Comparison of ENCODE assay signal across 9 mouse cellular contexts in the genomic region with DNA sequence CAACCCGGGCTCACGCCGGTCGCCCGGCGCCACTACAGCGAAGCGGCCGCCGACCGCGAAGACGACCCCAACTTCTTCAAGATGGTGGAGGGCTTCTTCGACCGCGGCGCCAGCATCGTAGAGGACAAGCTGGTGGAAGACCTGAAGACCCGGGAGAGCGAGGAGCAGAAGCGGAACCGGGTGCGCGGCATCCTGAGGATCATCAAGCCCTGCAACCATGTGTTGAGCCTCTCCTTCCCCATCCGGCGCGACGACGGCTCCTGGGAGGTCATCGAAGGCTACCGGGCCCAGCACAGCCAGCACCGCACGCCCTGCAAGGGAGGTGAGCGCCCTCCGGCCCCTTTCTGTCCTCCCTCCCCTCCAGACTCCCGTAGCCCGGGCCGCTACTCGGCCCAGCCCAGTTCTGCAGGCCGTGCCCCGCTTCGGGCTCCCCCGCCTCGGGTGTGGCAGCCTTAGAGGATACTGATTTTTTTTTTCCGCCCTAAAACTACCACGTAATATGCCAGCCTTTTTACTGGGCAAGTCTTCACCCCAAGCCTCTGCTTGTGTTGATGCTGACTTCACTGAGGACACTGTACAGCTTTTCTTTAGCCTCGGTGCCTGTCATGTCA. TPM values are rescaled to one million over a fixed set of nuclear protein-coding genes. Genes with fewer than 3 reads are reported as not detected.
DNase-seq lines count a peak whose midpoint lies in the region; ATAC-seq and TF ChIP-seq lines count a peak whose summit lies in the region.
"Had no signal": no experiment of that assay in that cellular context is flagged by ENCODE, and none has a peak within 500 bp of the region (broad histone marks: within the 10 kb centered on the region; RNA-seq: fewer than 3 reads in every experiment).

No protein-coding gene starts in this region.

- H3K27ac ChIP-seq in ES-Bruce4 (ENCODE audit: insufficient read depth, low read length) = peak overlapping the region; percentile 27
- H3K27ac ChIP-seq in brown adipose tissue, adult 24 weeks (replicated peaks; ENCODE audit: low read depth, low read length) = peak overlapping the region; percentile 49
- H3K27ac ChIP-seq in forebrain, embryonic 13.5 days = peak overlapping the region; percentile 92

- intact Hi-C loops in heart, postnatal 10 days (cut with DNase I) = loop anchor here (2.0 to 5.0 kb wide), 3 partner anchors 39 to 191 kb away; a partner anchor contains a TSS

- no peak for TF ChIP-seq EP300 in ES-Bruce4 (IDR thresholded peaks at IDR 0.05; ENCODE audit: insufficient read depth, low read depth, low read length)

- under 1% methylated on average over 39 of the region's 47 CpGs for WGBS in forebrain, embryonic 13.5 days

- H3K4me1 ChIP-seq in ES-Bruce4 (ENCODE audit: control insufficient read depth, insufficient read depth, low read length) = peaks cover 1% of the 10 kb centered on the region
- peaks cover 2% of the 10 kb centered on the region; the same call in 1 of the 2 replicates for H3K4me1 ChIP-seq in brown adipose tissue, adult 24 weeks (ENCODE audit: control insufficient read depth, insufficient read depth, insufficient read length, low read length)
- H3K4me1 ChIP-seq in forebrain, embryonic 13.5 days = peaks cover 32% of the 10 kb centered on the region

- peak overlapping the region; percentile 90 for H3K9ac ChIP-seq in ES-Bruce4 (ENCODE audit: low read depth, poor library complexity, severe bottlenecking)
- H3K9ac ChIP-seq in forebrain, embryonic 13.5 days = peak overlapping the region; percentile 97

- H3K4me3 ChIP-seq in ES-Bruce4 (ENCODE audit: low read depth, low read length) = peak overlapping the region; percentile 78
- peak overlapping the region; percentile 85 for H3K4me3 ChIP-seq in brown adipose tissue, adult 24 weeks (ENCODE audit: insufficient read depth, low read depth, low read length)
- peak overlapping the region; percentile 93 for H3K4me3 ChIP-seq in forebrain, embryonic 13.5 days

- no peaks in the 10 kb centered on the region for H3K9me3 ChIP-seq in ES-Bruce4 (replicated peaks; ENCODE audit: control insufficient read depth, insufficient read depth, low read length, poor library complexity, severe bottlenecking)
- H3K9me3 ChIP-seq in forebrain, embryonic 13.5 days (replicated peaks) = no peaks in the 10 kb centered on the region

- H3K27me3 ChIP-seq in ES-Bruce4 (ENCODE audit: control insufficient read depth, insufficient read depth, low read length, poor library complexity, severe bottlenecking) = no peaks in the 10 kb centered on the region
- H3K27me3 ChIP-seq in forebrain, embryonic 13.5 days = no peaks in the 10 kb centered on the region

- peaks cover 17% of the 10 kb centered on the region for H3K36me3 ChIP-seq in ES-Bruce4 (ENCODE audit: control insufficient read depth, insufficient read depth, low read length, poor library complexity, severe bottlenecking)
- no peaks in the 10 kb centered on the region for H3K36me3 ChIP-seq in forebrain, embryonic 13.5 days (ENCODE audit: poor library complexity, severe bottlenecking)

- DNase-seq in heart, postnatal 10 days = peak; percentile 68 to 70
- DNase-seq in kidney, postnatal 36 days = peak; percentile 54 to 64
- peak; percentile 71 for DNase-seq in lung, postnatal 10 days
- DNase-seq in ovary, adult 18-20 months (ENCODE audit: low spot score) = peak; percentile 37
- peak; percentile 38 to 48 for DNase-seq in thymus, postnatal 10 days (ENCODE audit: low spot score in 2 of 2)

- peak; percentile 28 for ATAC-seq in forebrain, embryonic 13.5 days

- TF ChIP-seq POLR2A in ES-Bruce4 (IDR thresholded peaks at IDR 0.05; ENCODE audit: insufficient read depth, low read length) = no peak

- TF ChIP-seq CTCF in ES-Bruce4 (IDR thresholded peaks at IDR 0.05; ENCODE audit: low read depth, low read length) = no peak

- H3K4me2 ChIP-seq in forebrain, embryonic 13.5 days = peak overlapping the region; percentile 82

RNA-seq across cellular contexts. Expression of a gene that starts 0.6 kb away (rescaled TPM):
- 285 and 305 TPM in 2 replicates for polyA plus RNA-seq in ES-Bruce4 (2011; ENCODE audit: insufficient read depth, insufficient read length, low read depth, missing spikeins)
- 115 and 160 TPM in 2 replicates for polyA plus RNA-seq in brown adipose tissue, adult 24 weeks (2012; ENCODE audit: insufficient read depth, insufficient read length, missing spikeins)
- 68.7 and 73.5 TPM in 2 replicates for polyA plus RNA-seq in forebrain, embryonic 13.5 days (2015; fragmentation: Nextera tagmentation; extraction: Ambion mirVana)
- total RNA-seq in heart, postnatal 10 days (2021) = 100 to 1,000 TPM; 130 to 141 TPM

RNA-seq across cellular contexts. Expression of a gene that starts 0.8 kb away (rescaled TPM):
- polyA plus RNA-seq in ES-Bruce4 (2011; ENCODE audit: insufficient read depth, insufficient read length, low read depth, missing spikeins) = 26.7 and 32.5 TPM in 2 replicates
- polyA plus RNA-seq in brown adipose tissue, adult 24 weeks (2012; ENCODE audit: insufficient read depth, insufficient read length, missing spikeins) = 6.3 and 9.9 TPM in 2 replicates
- 9.9 and 10.2 TPM in 2 replicates for polyA plus RNA-seq in forebrain, embryonic 13.5 days (2015; fragmentation: Nextera tagmentation; extraction: Ambion mirVana)
- 1 to 10 TPM; 7.4 to 7.7 TPM for total RNA-seq in heart, postnatal 10 days (2021)

RNA-seq across cellular contexts. Expression of a gene that starts 44.1 kb away (rescaled TPM):
- polyA plus RNA-seq in ES-Bruce4 (2011; ENCODE audit: insufficient read depth, insufficient read length, low read depth, missing spikeins) = 3.5 and 5.7 TPM in 2 replicates
- 2.9 TPM in 1 of 2 replicates, not detected in the other for polyA plus RNA-seq in brown adipose tissue, adult 24 weeks (2012; ENCODE audit: insufficient read depth, insufficient read length, missing spikeins)
- not detected in 2 replicates for polyA plus RNA-seq in forebrain, embryonic 13.5 days (2015; fragmentation: Nextera tagmentation; extraction: Ambion mirVana)
- not detected for total RNA-seq in heart, postnatal 10 days (2021)
- polyA plus RNA-seq: gonadal fat pad, adult 2 months had no signal

Comparison
In these comparisons a context has a peak if more than half of its experiments do, and no peak if none do; other contexts are left out.
1. Peak in every context shown above with its lines: DNase-seq, ATAC-seq, H3K4me3 ChIP-seq and H3K27ac ChIP-seq.
2. H3K27ac ChIP-seq: peak in every context shown above with its lines; median percentile 92 in forebrain, embryonic 13.5 days; 49 in brown adipose tissue, adult 24 weeks; 27 in ES-Bruce4.